In genomic region chr15:86091201-86091997, GRCm38 (mm10) we compare ENCODE assay signal across 14 mouse cellular contexts. TPM values are rescaled to one million over a fixed set of nuclear protein-coding genes. Genes with fewer than 3 reads are reported as not detected.
DNase-seq lines count a peak whose midpoint lies in the region; ATAC-seq and TF ChIP-seq lines count a peak whose summit lies in the region.
"Had no signal": no experiment of that assay in that cellular context is flagged by ENCODE, and none has a peak within 500 bp of the region (broad histone marks: within the 10 kb centered on the region; RNA-seq: fewer than 3 reads in every experiment).

No protein-coding gene starts in this region.

- intact Hi-C loops in heart, postnatal 14 days (cut with DNase I), result loop anchor here (5.0 kb wide), 1 partner anchor 34 kb away; the partner anchor contains the start of gene Gramd4

- ATAC-seq in heart, postnatal 0 days (ENCODE audit: insufficient read depth, low read depth), result no peak
- ATAC-seq in liver, embryonic 12.5 days, result no peak
- ATAC-seq in liver, embryonic 11.5 days (replicated peaks; ENCODE audit: low FRiP score), result no peak
- no peak for ATAC-seq in intestine, postnatal 0 days
- no peak for ATAC-seq in stomach, embryonic 14.5 days (ENCODE audit: insufficient number of reproducible peaks, insufficient read depth, low FRiP score, low read depth)
- ATAC-seq: activated CD4-positive, CD25-positive, alpha-beta regulatory T cell, adult 4 months; forebrain, embryonic 16.5 days had no signal

- no peaks in the 10 kb centered on the region for H3K27me3 ChIP-seq in heart, postnatal 0 days (ENCODE audit: control insufficient read depth, insufficient read depth, low read length)
- H3K27me3 ChIP-seq in liver, embryonic 12.5 days (replicated peaks), result no peaks in the 10 kb centered on the region
- no peaks in the 10 kb centered on the region for H3K27me3 ChIP-seq in liver, embryonic 11.5 days (replicated peaks; ENCODE audit: control insufficient read depth, insufficient read depth, low read length)
- no peaks in the 10 kb centered on the region for H3K27me3 ChIP-seq in intestine, postnatal 0 days (replicated peaks; ENCODE audit: control insufficient read depth, insufficient read depth, low read length)
- H3K27me3 ChIP-seq in stomach, embryonic 14.5 days (ENCODE audit: control insufficient read depth, insufficient read depth, low read length), result no peaks in the 10 kb centered on the region
- H3K27me3 ChIP-seq: embryonic facial prominence, embryonic 15.5 days; hindbrain, embryonic 15.5 days had no signal

- no peaks in the 10 kb centered on the region for H3K9me3 ChIP-seq in heart, postnatal 0 days (replicated peaks; ENCODE audit: control insufficient read depth, low read length)
- no peaks in the 10 kb centered on the region for H3K9me3 ChIP-seq in liver, embryonic 12.5 days (replicated peaks)
- no peaks in the 10 kb centered on the region for H3K9me3 ChIP-seq in liver, embryonic 11.5 days (ENCODE audit: control insufficient read depth, low read length)
- H3K9me3 ChIP-seq in intestine, postnatal 0 days (ENCODE audit: control insufficient read depth), result no peaks in the 10 kb centered on the region
- no peaks in the 10 kb centered on the region for H3K9me3 ChIP-seq in stomach, embryonic 14.5 days (ENCODE audit: control insufficient read depth, low read depth, low read length)
- H3K9me3 ChIP-seq: embryonic facial prominence, embryonic 15.5 days; hindbrain, embryonic 15.5 days had no signal

- WGBS in heart, postnatal 0 days, result 93% methylated on average over 23 of the region's 23 CpGs
- 83% methylated on average over 23 of the region's 23 CpGs for WGBS in liver, embryonic 12.5 days (ENCODE audit: insufficient replicate concordance)
- 92% methylated on average over 23 of the region's 23 CpGs for WGBS in liver, embryonic 11.5 days
- WGBS in intestine, postnatal 0 days, result 88% methylated on average over 23 of the region's 23 CpGs
- WGBS in stomach, embryonic 14.5 days, result 90% methylated on average over 23 of the region's 23 CpGs

- no peak for TF ChIP-seq CTCF in heart, postnatal 0 days (IDR thresholded peaks at IDR 0.05; ENCODE audit: low read depth)
- TF ChIP-seq CTCF in intestine, postnatal 0 days (IDR thresholded peaks at IDR 0.05; ENCODE audit: low read depth), result no peak

- H3K36me3 ChIP-seq in heart, postnatal 0 days (replicated peaks; ENCODE audit: control insufficient read depth, insufficient read depth, low read length), result peaks cover 22% of the 10 kb centered on the region; the same call in 1 of the 2 replicates
- H3K36me3 ChIP-seq in liver, embryonic 12.5 days, result peaks cover 45% of the 10 kb centered on the region
- no peaks in the 10 kb centered on the region for H3K36me3 ChIP-seq in liver, embryonic 11.5 days (ENCODE audit: control insufficient read depth, insufficient read depth, low read length)
- no peaks in the 10 kb centered on the region; the same call in 1 of the 2 replicates for H3K36me3 ChIP-seq in intestine, postnatal 0 days (ENCODE audit: control insufficient read depth, insufficient read depth)
- no peaks in the 10 kb centered on the region for H3K36me3 ChIP-seq in stomach, embryonic 14.5 days (ENCODE audit: control insufficient read depth, insufficient read depth, low read length)

- H3K4me2 ChIP-seq in heart, postnatal 0 days (ENCODE audit: low read depth, low read length), result no peak overlapping the region
- H3K4me2 ChIP-seq in liver, embryonic 12.5 days, result no peak overlapping the region
- no peak overlapping the region for H3K4me2 ChIP-seq in liver, embryonic 11.5 days
- H3K4me2 ChIP-seq in intestine, postnatal 0 days (replicated peaks; ENCODE audit: low read depth), result peak overlapping the region; percentile 38
- H3K4me2 ChIP-seq in stomach, embryonic 14.5 days (replicated peaks; ENCODE audit: low read depth, low read length), result no peak overlapping the region
- H3K4me2 ChIP-seq: embryonic facial prominence, embryonic 15.5 days; heart, embryonic 11.5 days; hindbrain, embryonic 15.5 days had no signal

- no peak for DNase-seq in heart, postnatal 0 days (ENCODE audit: low spot score)
- no peak for DNase-seq in heart, postnatal 14 days
- no peak for DNase-seq in liver, embryonic 11.5 days (ENCODE audit: low spot score)
- no peak for DNase-seq in layer of hippocampus, postnatal 25 days (ENCODE audit: extremely low spot score in 1 of 2, low spot score in 1 of 2)
- no peak for DNase-seq in adrenal gland, postnatal 4 days (ENCODE audit: low spot score in 2 of 2)
- DNase-seq: cerebellum, adult 11-12 months had no signal

- peak overlapping the region; percentile 13; the same call in 1 of the 2 replicates for H3K27ac ChIP-seq in heart, postnatal 0 days (ENCODE audit: low read depth)
- 0 out of 2 replicates have a peak overlapping the region, but pooled peaks have one; percentile 40 for H3K27ac ChIP-seq in liver, embryonic 12.5 days
- H3K27ac ChIP-seq in liver, embryonic 11.5 days (ENCODE audit: low read depth, low read length), result no peak overlapping the region
- H3K27ac ChIP-seq in intestine, postnatal 0 days (ENCODE audit: low read depth, low read length), result peak overlapping the region; percentile 63
- H3K27ac ChIP-seq in stomach, embryonic 14.5 days (ENCODE audit: low read length), result peak overlapping the region; percentile 21; the same call in 1 of the 2 replicates

- no peak for TF ChIP-seq EP300 in heart, postnatal 0 days (IDR thresholded peaks at IDR 0.05; ENCODE audit: low read depth)

- H3K9ac ChIP-seq in heart, postnatal 0 days (replicated peaks; ENCODE audit: low read depth, low read length), result no peak overlapping the region
- no peak overlapping the region for H3K9ac ChIP-seq in liver, embryonic 12.5 days
- no peak overlapping the region for H3K9ac ChIP-seq in liver, embryonic 11.5 days (ENCODE audit: low read depth, low read length)
- no peak overlapping the region for H3K9ac ChIP-seq in intestine, postnatal 0 days (ENCODE audit: low read depth, low read length)
- H3K9ac ChIP-seq in stomach, embryonic 14.5 days (replicated peaks; ENCODE audit: low read depth, low read length), result no peak overlapping the region
- H3K9ac ChIP-seq: embryonic facial prominence, embryonic 15.5 days; hindbrain, embryonic 15.5 days had no signal

- H3K4me1 ChIP-seq in heart, postnatal 0 days (ENCODE audit: control insufficient read depth, insufficient read depth), result peaks cover 65% of the 10 kb centered on the region
- H3K4me1 ChIP-seq in liver, embryonic 12.5 days, result peaks cover 61% of the 10 kb centered on the region
- H3K4me1 ChIP-seq in liver, embryonic 11.5 days (replicated peaks; ENCODE audit: control insufficient read depth, insufficient read depth, low read length), result peaks cover 22% of the 10 kb centered on the region
- peaks cover 25% of the 10 kb centered on the region for H3K4me1 ChIP-seq in intestine, postnatal 0 days (replicated peaks; ENCODE audit: control insufficient read depth, insufficient read depth, low read length)
- H3K4me1 ChIP-seq in stomach, embryonic 14.5 days (ENCODE audit: control insufficient read depth, insufficient read depth, low read length), result peaks cover 40% of the 10 kb centered on the region

- no peak overlapping the region for H3K4me3 ChIP-seq in heart, postnatal 0 days (ENCODE audit: low read depth, low read length)
- H3K4me3 ChIP-seq in liver, embryonic 12.5 days, result no peak overlapping the region
- H3K4me3 ChIP-seq in liver, embryonic 11.5 days (ENCODE audit: low read depth, low read length), result no peak overlapping the region
- H3K4me3 ChIP-seq in intestine, postnatal 0 days (ENCODE audit: low read depth, low read length), result no peak overlapping the region
- H3K4me3 ChIP-seq in stomach, embryonic 14.5 days (ENCODE audit: low read depth, low read length), result no peak overlapping the region
- H3K4me3 ChIP-seq: embryonic facial prominence, embryonic 15.5 days; hindbrain, embryonic 15.5 days had no signal

RNA-seq across cellular contexts. Expression of gene Gramd4, which starts 33.9 kb away (rescaled TPM):
- 31.8 and 35.0 TPM in 2 replicates for total RNA-seq in heart, postnatal 0 days (2014; rRNA removed; ENCODE audit: low replicate concordance)
- polyA plus RNA-seq in heart, postnatal 0 days (2015; fragmentation: Nextera tagmentation; extraction: Ambion mirVana), result 15.4 and 16.2 TPM in 2 replicates
- 10 to 100 TPM; 32.4 to 35.0 TPM for total RNA-seq in heart, postnatal 14 days (2021)
- polyA plus RNA-seq in liver, embryonic 12.5 days (2016; fragmentation: Nextera tagmentation; extraction: Ambion mirVana), result 14.4 and 15.1 TPM in 2 replicates
- 12.6 and 13.9 TPM in 2 replicates for polyA plus RNA-seq in liver, embryonic 11.5 days (2014; fragmentation: Nextera tagmentation; extraction: Ambion mirVana)
- polyA plus RNA-seq in intestine, postnatal 0 days (2015; fragmentation: Nextera tagmentation; extraction: Ambion mirVana), result 5.6 and 6.4 TPM in 2 replicates
- polyA plus RNA-seq in stomach, embryonic 14.5 days (2014; fragmentation: Nextera tagmentation; extraction: Ambion mirVana), result 7.2 and 7.6 TPM in 2 replicates
- total RNA-seq in layer of hippocampus, postnatal 25 days (2021), result 10 to 100 TPM; 25.9 to 27.7 TPM
- 10 to 100 TPM; 22.9 to 23.1 TPM for total RNA-seq in adrenal gland, postnatal 4 days (2021)

RNA-seq across cellular contexts. Expression of gene Celsr1, which starts 57.8 kb away (rescaled TPM):
- total RNA-seq in heart, postnatal 0 days (2014; rRNA removed; ENCODE audit: low replicate concordance), result 17.4 and 18.0 TPM in 2 replicates
- 0.80 and 0.97 TPM in 2 replicates for polyA plus RNA-seq in heart, postnatal 0 days (2015; fragmentation: Nextera tagmentation; extraction: Ambion mirVana)
- total RNA-seq in heart, postnatal 14 days (2021), result 10 to 100 TPM in 1 of 2 experiments, 1 to 10 TPM in 1; 10.0 to 11.5 TPM
- polyA plus RNA-seq in liver, embryonic 12.5 days (2016; fragmentation: Nextera tagmentation; extraction: Ambion mirVana), result 0.11 and 0.25 TPM in 2 replicates
- 0.53 and 1.4 TPM in 2 replicates for polyA plus RNA-seq in liver, embryonic 11.5 days (2014; fragmentation: Nextera tagmentation; extraction: Ambion mirVana)
- 0.33 and 0.39 TPM in 2 replicates for polyA plus RNA-seq in intestine, postnatal 0 days (2015; fragmentation: Nextera tagmentation; extraction: Ambion mirVana)
- polyA plus RNA-seq in stomach, embryonic 14.5 days (2014; fragmentation: Nextera tagmentation; extraction: Ambion mirVana), result 6.8 and 7.8 TPM in 2 replicates
- total RNA-seq in layer of hippocampus, postnatal 25 days (2021), result 1 to 10 TPM; 4.5 to 6.1 TPM
- total RNA-seq in adrenal gland, postnatal 4 days (2021), result 10 to 100 TPM; 11.0 to 14.8 TPM
